Mouse (Mus musculus): ENCODE data around the gene Ppp6r3. TPM values are rescaled to one million over a fixed set of nuclear protein-coding genes. Genes with fewer than 3 reads are reported as not detected.

The Ppp6r3 gene
- polyA plus RNA-seq, 1 experiment from 2014 or later, result 66.2 TPM

DNA sequence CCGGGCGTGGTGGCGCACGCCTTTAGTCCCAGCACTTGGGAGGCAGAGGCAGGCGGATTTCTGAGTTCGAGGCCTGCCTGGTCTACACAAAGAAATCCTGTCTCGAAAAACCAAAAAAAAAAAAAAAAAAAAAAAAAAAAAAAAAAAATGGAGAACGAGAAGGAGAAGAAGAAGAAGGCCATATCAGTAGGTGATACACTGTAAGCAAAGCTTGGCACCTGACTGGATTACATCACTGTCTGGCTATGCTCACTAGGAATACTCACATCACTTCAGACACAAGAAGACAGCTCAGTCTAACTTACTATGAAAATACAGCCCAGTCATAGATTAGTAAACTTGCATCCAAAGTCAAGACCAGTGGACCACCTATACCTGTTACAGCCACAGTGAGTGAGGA lies 20.8 kb downstream of the Ppp6r3 start:
- Histone ChIP-seq H3K9me3 (ENCODE audit: control insufficient read depth, low read length) (peaks cover 2% of the 10 kb centered on the region; the same call in 1 of the 2 replicates), H3K36me3 (ENCODE audit: control insufficient read depth, insufficient read depth, low read length) (no peaks in the 10 kb centered on the region), H3K4me1 (replicated peaks; ENCODE audit: control insufficient read depth, insufficient read depth, low read length) (peaks cover 10% of the 10 kb centered on the region), H3K4me2 (ENCODE audit: low read depth, low read length) (no peak overlapping the region), H3K4me3 (ENCODE audit: low read length) (no peak overlapping the region), H3K9ac (ENCODE audit: low read length) (no peak overlapping the region), H3K27me3 (ENCODE audit: control insufficient read depth, insufficient read depth, low read depth, low read length) (no peaks in the 10 kb centered on the region), H3K27ac (ENCODE audit: low read length) (no peak overlapping the region)
- 91% methylated on average over 8 of the region's 8 CpGs for WGBS
- ATAC-seq (ENCODE audit: low read depth), result no peak

DNA sequence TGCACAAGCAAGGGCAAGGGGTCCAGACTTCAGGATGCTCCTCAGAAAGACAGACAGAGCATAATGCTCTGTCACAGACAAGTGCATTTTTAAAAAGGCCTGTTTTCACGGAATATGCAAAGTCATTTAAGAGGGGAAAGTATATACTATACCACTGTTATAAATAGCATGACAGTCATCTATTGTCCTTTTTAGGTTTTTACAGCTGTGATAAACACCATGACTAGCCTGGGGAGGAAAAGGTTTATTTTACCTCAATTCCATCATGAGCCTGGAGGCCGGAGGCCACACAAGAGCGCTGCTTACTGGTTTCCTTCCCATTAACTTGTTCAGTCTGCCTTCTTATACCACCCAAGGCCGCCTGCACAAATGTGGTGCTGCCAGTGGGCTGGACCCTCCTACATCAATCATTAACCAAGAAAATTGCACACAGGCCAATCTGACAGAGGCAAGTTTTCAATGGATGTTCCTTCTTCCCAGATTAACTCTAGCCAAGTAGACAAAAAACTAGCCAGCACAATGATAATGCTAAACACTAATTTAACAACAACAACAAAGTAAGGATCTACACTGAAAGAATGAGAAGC lies 23.9 kb downstream of the Ppp6r3 start:
- no peak overlapping the region for H3K4me3 ChIP-seq (ENCODE audit: low read length)
- H3K4me2 ChIP-seq (ENCODE audit: low read depth, low read length), result no peak overlapping the region
- no peaks in the 10 kb centered on the region for H3K27me3 ChIP-seq (ENCODE audit: control insufficient read depth, insufficient read depth, low read depth, low read length)
- 0 out of 2 replicates have a peak, but pooled peaks cover 2% of the 10 kb centered on the region for H3K36me3 ChIP-seq (ENCODE audit: control insufficient read depth, insufficient read depth, low read length)
- no peak overlapping the region for H3K9ac ChIP-seq (ENCODE audit: low read length)
- H3K4me1 ChIP-seq (replicated peaks; ENCODE audit: control insufficient read depth, insufficient read depth, low read length), result peaks cover 4% of the 10 kb centered on the region
- peak; percentile 28; the same call in 1 of the 2 replicates for ATAC-seq (ENCODE audit: low read depth)
- no peaks in the 10 kb centered on the region for H3K9me3 ChIP-seq (ENCODE audit: control insufficient read depth, low read length)
- WGBS, result 51% methylated on average over 4 of the region's 4 CpGs
- no peak overlapping the region for H3K27ac ChIP-seq (ENCODE audit: low read length)

GRCm38 (mm10) chr19:3550101-3550500 lies 25.4 kb downstream of the Ppp6r3 start:
- Histone ChIP-seq H3K4me2 (ENCODE audit: low read depth, low read length) (no peak overlapping the region), H3K4me1 (replicated peaks; ENCODE audit: control insufficient read depth, insufficient read depth, low read length) (peaks cover 4% of the 10 kb centered on the region), H3K27me3 (ENCODE audit: control insufficient read depth, insufficient read depth, low read depth, low read length) (no peaks in the 10 kb centered on the region), H3K9me3 (ENCODE audit: control insufficient read depth, low read length) (no peaks in the 10 kb centered on the region), H3K27ac (ENCODE audit: low read length) (no peak overlapping the region), H3K36me3 (ENCODE audit: control insufficient read depth, insufficient read depth, low read length) (0 out of 2 replicates have a peak, but pooled peaks cover 2% of the 10 kb centered on the region), H3K4me3 (ENCODE audit: low read length) (no peak overlapping the region), H3K9ac (ENCODE audit: low read length) (no peak overlapping the region)
- no peak for ATAC-seq (ENCODE audit: low read depth)
- 97% methylated on average over 1 of the region's 1 CpGs for WGBS

GRCm38 (mm10) chr19:3549263-3549662 lies 26.3 kb downstream of the Ppp6r3 start:
- Histone ChIP-seq H3K9ac (ENCODE audit: low read length) (no peak overlapping the region), H3K4me2 (ENCODE audit: low read depth, low read length) (no peak overlapping the region), H3K4me1 (replicated peaks; ENCODE audit: control insufficient read depth, insufficient read depth, low read length) (peaks cover 4% of the 10 kb centered on the region), H3K4me3 (ENCODE audit: low read length) (no peak overlapping the region), H3K9me3 (ENCODE audit: control insufficient read depth, low read length) (no peaks in the 10 kb centered on the region), H3K36me3 (ENCODE audit: control insufficient read depth, insufficient read depth, low read length) (0 out of 2 replicates have a peak, but pooled peaks cover 2% of the 10 kb centered on the region), H3K27ac (ENCODE audit: low read length) (no peak overlapping the region), H3K27me3 (ENCODE audit: control insufficient read depth, insufficient read depth, low read depth, low read length) (no peaks in the 10 kb centered on the region)
- WGBS, result 79% methylated on average over 1 of the region's 1 CpGs
- no peak for ATAC-seq (ENCODE audit: low read depth)

DNA sequence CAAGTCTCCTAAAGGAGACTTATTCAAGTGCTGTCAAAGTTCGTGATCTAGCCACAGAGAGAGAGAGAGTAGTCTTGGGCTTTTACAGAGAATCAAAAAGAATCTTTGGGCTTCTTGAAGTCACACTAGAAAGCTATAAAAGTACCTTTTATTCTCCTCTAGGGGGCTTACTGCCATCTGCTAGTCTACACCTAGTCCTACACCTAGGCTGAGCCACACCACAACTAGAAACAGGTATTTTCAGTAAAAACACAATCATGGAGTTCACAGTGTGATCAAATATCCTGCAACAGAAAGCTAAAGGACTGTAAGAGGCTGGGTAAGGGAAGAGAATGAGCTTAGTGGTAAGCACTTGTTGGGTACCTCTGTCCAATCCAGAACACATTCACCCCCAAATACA lies 27.2 kb downstream of the Ppp6r3 start:
- H3K36me3 ChIP-seq (ENCODE audit: control insufficient read depth, insufficient read depth, low read length), result 0 out of 2 replicates have a peak, but pooled peaks cover 2% of the 10 kb centered on the region
- no peaks in the 10 kb centered on the region for H3K9me3 ChIP-seq (ENCODE audit: control insufficient read depth, low read length)
- H3K9ac ChIP-seq (ENCODE audit: low read length), result no peak overlapping the region
- H3K4me3 ChIP-seq (ENCODE audit: low read length), result no peak overlapping the region
- peaks cover 4% of the 10 kb centered on the region for H3K4me1 ChIP-seq (replicated peaks; ENCODE audit: control insufficient read depth, insufficient read depth, low read length)
- 88% methylated on average over 1 of the region's 1 CpGs for WGBS
- ATAC-seq (ENCODE audit: low read depth), result no peak
- no peaks in the 10 kb centered on the region for H3K27me3 ChIP-seq (ENCODE audit: control insufficient read depth, insufficient read depth, low read depth, low read length)
- H3K27ac ChIP-seq (ENCODE audit: low read length), result no peak overlapping the region
- no peak overlapping the region for H3K4me2 ChIP-seq (ENCODE audit: low read depth, low read length)

GRCm38 (mm10) chr19:3544995-3545394 lies 30.6 kb downstream of the Ppp6r3 start:
- H3K4me3 ChIP-seq (ENCODE audit: low read length), result no peak overlapping the region
- H3K4me2 ChIP-seq (ENCODE audit: low read depth, low read length), result no peak overlapping the region
- H3K4me1 ChIP-seq (replicated peaks; ENCODE audit: control insufficient read depth, insufficient read depth, low read length), result no peaks in the 10 kb centered on the region
- ATAC-seq (ENCODE audit: low read depth), result no peak
- H3K9ac ChIP-seq (ENCODE audit: low read length), result no peak overlapping the region
- 93% methylated on average over 2 of the region's 2 CpGs for WGBS
- no peaks in the 10 kb centered on the region for H3K27me3 ChIP-seq (ENCODE audit: control insufficient read depth, insufficient read depth, low read depth, low read length)
- no peaks in the 10 kb centered on the region for H3K9me3 ChIP-seq (ENCODE audit: control insufficient read depth, low read length)
- no peak overlapping the region for H3K27ac ChIP-seq (ENCODE audit: low read length)
- H3K36me3 ChIP-seq (ENCODE audit: control insufficient read depth, insufficient read depth, low read length), result peaks cover 8% of the 10 kb centered on the region

DNA sequence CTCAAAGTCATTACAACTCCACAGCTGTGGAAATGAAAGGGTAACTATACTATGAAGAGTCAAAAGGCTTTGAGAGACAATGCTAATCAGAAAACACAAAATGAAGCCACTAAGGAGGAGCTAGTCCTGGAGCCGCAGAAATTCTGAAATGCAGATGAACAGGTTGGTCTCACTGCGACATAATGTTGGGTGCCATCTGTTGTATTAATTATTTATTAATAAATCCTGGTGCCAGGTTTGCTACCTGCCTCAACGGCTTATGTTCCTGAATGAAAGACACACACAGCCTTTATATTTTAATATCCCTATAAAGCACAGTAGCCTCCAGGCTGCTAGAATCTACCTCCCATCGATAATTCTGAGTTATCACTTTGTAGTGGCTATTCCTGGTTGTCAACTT lies 33.0 kb downstream of the Ppp6r3 start:
- 98% methylated on average over 4 of the region's 4 CpGs for WGBS
- no peak overlapping the region for H3K4me3 ChIP-seq (ENCODE audit: low read length)
- no peak overlapping the region for H3K27ac ChIP-seq (ENCODE audit: low read length)
- H3K4me2 ChIP-seq (ENCODE audit: low read depth, low read length), result no peak overlapping the region
- peaks cover 5% of the 10 kb centered on the region for H3K36me3 ChIP-seq (ENCODE audit: control insufficient read depth, insufficient read depth, low read length)
- ATAC-seq (ENCODE audit: low read depth), result no peak
- H3K9ac ChIP-seq (ENCODE audit: low read length), result no peak overlapping the region
- no peaks in the 10 kb centered on the region for H3K27me3 ChIP-seq (ENCODE audit: control insufficient read depth, insufficient read depth, low read depth, low read length)
- H3K4me1 ChIP-seq (replicated peaks; ENCODE audit: control insufficient read depth, insufficient read depth, low read length), result no peaks in the 10 kb centered on the region
- H3K9me3 ChIP-seq (ENCODE audit: control insufficient read depth, low read length), result no peaks in the 10 kb centered on the region

GRCm38 (mm10) chr19:3540997-3541396 lies 34.6 kb downstream of the Ppp6r3 start:
- H3K4me1 ChIP-seq (replicated peaks; ENCODE audit: control insufficient read depth, insufficient read depth, low read length), result no peaks in the 10 kb centered on the region
- no peaks in the 10 kb centered on the region for H3K9me3 ChIP-seq (ENCODE audit: control insufficient read depth, low read length)
- no peak overlapping the region for H3K9ac ChIP-seq (ENCODE audit: low read length)
- H3K27me3 ChIP-seq (ENCODE audit: control insufficient read depth, insufficient read depth, low read depth, low read length), result no peaks in the 10 kb centered on the region
- WGBS, result 90% methylated on average over 5 of the region's 5 CpGs
- H3K4me3 ChIP-seq (ENCODE audit: low read length), result no peak overlapping the region
- H3K36me3 ChIP-seq (ENCODE audit: control insufficient read depth, insufficient read depth, low read length), result peaks cover 5% of the 10 kb centered on the region
- no peak overlapping the region for H3K27ac ChIP-seq (ENCODE audit: low read length)
- ATAC-seq (ENCODE audit: low read depth), result no peak
- H3K4me2 ChIP-seq (ENCODE audit: low read depth, low read length), result no peak overlapping the region

GRCm38 (mm10) chr19:3540254-3540653 lies 35.3 kb downstream of the Ppp6r3 start:
- no peaks in the 10 kb centered on the region for H3K9me3 ChIP-seq (ENCODE audit: control insufficient read depth, low read length)
- no peaks in the 10 kb centered on the region for H3K4me1 ChIP-seq (replicated peaks; ENCODE audit: control insufficient read depth, insufficient read depth, low read length)
- no peak for ATAC-seq (ENCODE audit: low read depth)
- peaks cover 5% of the 10 kb centered on the region for H3K36me3 ChIP-seq (ENCODE audit: control insufficient read depth, insufficient read depth, low read length)
- H3K4me3 ChIP-seq (ENCODE audit: low read length), result no peak overlapping the region
- no peaks in the 10 kb centered on the region for H3K27me3 ChIP-seq (ENCODE audit: control insufficient read depth, insufficient read depth, low read depth, low read length)
- H3K27ac ChIP-seq (ENCODE audit: low read length), result no peak overlapping the region
- H3K4me2 ChIP-seq (ENCODE audit: low read depth, low read length), result no peak overlapping the region
- WGBS, result 88% methylated on average over 2 of the region's 2 CpGs
- no peak overlapping the region for H3K9ac ChIP-seq (ENCODE audit: low read length)

- Histone ChIP-seq H3K27me3 (ENCODE audit: control insufficient read depth, insufficient read depth, low read depth, low read length) (no peaks in the 10 kb centered on the region), H3K27ac (ENCODE audit: low read length) (no peak overlapping the region), H3K9ac (ENCODE audit: low read length) (no peak overlapping the region), H3K4me1 (replicated peaks; ENCODE audit: control insufficient read depth, insufficient read depth, low read length) (no peaks in the 10 kb centered on the region), H3K36me3 (ENCODE audit: control insufficient read depth, insufficient read depth, low read length) (peaks cover 5% of the 10 kb centered on the region), H3K4me2 (ENCODE audit: low read depth, low read length) (no peak overlapping the region), H3K4me3 (ENCODE audit: low read length) (no peak overlapping the region), H3K9me3 (ENCODE audit: control insufficient read depth, low read length) (no peaks in the 10 kb centered on the region)
- 89% methylated on average over 5 of the region's 5 CpGs for WGBS
- ATAC-seq (ENCODE audit: low read depth), result no peak
Observed at GRCm38 (mm10) chr19:3539456-3539855, 36.1 kb downstream of the Ppp6r3 start.
